Mouse (Mus musculus) natural killer cell, adult 2 months (primary cell): ENCODE results near the gene Mbnl2.

ENCODE experiments used
- DNase-seq, 2 experiments: peaks; one replicate each; pipeline ENCODE4 v3.0.0; 2022; ENCODE audit warnings: low spot score in 2 of 2

Mbnl2 gene

DNA sequence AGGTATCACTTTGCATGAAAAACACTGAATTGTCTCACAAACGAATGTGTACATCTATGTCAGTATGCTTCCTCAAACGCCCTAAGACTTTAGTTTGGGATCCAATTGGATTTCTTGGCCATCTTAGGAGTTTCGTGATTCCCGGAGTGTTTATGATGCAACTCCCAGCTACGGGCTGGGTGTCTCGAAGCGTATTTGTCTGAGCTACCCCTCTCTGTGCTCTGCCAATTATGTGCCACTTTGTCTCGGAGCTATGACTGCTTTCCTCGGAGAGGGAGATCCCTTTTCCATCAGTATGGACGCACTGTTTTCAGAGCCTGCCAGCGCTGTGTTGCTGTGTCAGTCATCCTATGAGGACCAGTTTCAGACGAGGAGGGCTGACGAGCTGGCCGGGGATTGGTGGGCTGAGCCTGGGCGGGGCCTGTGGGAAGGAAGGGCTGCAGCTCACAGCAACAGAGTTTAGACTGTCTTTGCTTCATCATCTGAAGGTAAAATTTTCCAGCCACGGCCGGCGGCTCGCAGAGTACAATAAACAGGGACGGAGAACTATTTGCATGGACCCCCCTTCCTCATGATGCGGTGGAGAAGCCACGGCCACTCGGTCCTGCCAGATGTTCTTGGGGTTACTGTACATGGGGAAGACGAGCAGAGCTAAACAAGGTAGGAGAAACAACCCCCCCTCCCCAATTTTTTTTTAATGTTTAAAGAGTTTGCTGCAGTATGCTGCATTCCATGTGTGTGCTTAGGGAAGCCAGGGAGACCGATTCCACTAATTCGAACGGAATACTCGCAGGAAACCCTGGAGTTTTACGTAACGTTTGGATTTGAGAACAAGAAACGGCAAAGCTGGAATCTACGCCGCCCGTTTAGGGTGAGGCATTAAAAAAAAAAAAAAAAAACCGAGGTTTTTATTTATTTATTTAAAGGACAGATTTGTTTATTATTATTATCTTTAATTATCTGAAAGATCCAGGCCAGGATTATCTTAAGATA lies at the start of gene Mbnl2:
Gene Mbnl2, plus strand, starts transcription at position 424 of the 993 bp plus-strand sequence.
- DNase-seq, result peak; percentile 86 to 88

DNA sequence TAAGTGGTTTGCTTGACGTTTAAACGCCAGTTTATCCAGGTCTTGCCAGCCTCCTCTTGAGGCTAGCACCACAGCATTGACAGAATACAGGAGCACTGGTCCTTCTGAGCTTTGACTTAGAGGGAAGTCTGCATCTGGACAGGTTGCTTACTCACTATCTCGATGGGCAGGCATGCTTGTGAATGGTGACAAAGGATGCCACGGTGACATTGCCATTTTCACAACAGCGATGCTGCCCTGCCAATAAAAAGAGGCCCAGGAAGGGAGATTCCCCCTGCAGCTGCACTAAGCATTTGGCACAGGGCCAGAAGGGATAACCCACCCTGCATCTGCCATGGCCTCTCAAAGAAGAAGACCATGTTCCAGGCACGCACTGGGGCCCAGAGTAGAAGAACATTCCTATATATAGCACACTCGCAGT lies 43.4 kb upstream of the Mbnl2 start:
- no peak for DNase-seq

DNA sequence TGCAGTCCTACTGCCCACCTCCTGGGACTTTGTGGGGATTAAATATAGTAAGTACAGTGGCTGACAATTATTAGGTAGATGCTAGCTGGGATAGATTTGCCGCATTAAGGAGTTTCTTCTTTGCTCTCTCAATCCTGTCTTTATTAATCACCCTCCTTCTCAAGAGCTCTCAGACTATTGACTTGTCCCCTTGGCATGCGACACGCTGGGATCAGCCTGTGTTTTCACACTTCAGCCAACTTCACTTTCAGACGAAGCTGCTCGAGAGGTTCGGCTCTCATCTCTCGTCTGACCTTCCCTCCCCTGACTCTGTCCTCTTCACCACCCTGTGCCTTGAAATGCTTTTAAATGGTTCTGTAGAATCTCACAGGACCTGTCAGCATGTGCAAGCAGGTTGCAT lies 39.9 kb upstream of the Mbnl2 start:
- DNase-seq, result no peak

DNA sequence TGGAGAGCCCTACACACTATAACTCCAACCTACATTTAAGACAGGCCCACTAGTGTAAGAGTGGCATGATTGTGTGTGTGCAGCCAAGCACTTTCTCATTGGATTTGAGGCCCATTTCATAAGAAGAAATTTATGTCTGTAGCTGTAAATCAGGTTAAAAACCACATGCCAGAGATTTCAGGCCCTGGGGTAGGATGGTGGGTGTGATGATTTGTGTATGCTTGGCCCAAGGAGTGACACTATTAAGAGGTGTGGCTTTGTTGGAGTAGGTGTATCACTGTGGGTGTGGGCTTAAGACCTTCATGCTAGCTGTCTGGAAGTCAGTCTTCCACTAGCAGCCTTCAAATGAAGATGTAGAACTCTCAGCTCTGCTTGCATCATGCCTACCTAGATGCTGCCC lies 37.0 kb upstream of the Mbnl2 start:
- no peak for DNase-seq

DNA sequence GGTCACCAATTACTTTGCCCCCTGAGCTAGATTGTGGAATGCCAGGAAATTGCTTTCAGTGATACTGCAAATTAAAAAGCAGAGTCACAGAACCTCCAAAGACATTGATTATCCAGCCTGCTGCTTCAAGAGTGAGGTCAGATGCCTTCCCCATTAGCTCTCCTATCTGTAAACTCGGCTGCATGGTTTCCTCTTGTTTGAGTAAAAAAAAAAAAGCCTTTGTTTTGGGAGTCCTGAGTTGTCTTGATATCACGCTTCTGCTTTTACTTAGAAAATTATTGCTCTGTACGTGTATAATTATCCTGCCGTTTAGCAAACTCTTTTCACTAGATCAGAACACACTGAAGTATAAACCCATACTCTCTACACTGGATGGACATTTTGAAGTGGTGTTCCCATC lies 35.3 kb upstream of the Mbnl2 start:
- DNase-seq, result no peak

- no peak for DNase-seq
Measured at GRCm38 (mm10) chr14:120242711-120243110, 32.8 kb upstream of the Mbnl2 start.

DNA sequence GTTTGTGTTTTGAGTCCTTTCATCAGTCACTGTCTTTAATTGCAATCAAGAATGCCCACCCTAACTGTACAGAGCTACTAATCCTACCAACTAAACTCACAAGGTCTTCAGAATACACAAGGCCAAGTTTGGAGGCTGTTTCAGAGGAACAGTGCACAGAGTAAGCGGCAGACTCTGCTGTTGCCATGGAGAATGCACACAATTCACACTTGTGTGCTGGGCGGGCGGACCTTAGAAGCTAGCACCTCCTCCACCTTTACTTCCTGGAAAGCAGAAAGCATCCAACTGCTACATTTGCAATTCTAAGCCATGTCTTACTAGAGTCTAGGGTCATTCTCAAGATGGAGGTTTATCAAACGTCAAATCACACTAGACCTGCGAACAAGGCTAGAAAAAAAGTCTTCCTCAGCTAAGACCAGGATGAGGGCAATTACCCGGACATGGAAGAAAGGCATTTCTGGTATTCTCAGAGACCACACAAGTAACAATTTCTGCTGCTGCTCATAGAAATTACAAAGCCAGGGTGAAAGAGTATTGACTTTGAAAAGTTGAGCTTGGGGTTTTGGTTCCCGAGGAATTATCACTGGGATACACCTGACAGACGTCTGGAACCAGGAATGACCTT lies 30.3 kb upstream of the Mbnl2 start:
- no peak for DNase-seq

DNA sequence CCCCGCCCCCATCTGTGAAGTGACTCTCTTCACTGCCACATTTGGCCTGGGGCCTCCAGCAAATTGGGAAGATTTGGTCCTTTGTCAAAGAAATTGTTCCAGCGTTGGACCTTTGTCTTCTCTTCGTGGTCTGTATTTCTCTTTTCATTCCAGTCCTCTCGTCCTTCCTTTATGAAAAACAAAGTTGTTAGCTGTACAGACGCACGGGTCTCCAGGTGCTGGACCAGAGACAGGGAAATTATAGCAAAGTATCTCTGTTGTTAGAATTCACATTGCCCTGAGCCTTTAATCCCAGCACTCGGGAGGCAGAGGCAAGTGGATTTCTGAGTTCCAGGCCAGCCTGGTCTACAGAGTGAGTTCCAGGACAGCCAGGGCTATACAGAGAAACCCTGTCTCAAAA lies 22.1 kb upstream of the Mbnl2 start:
- no peak for DNase-seq

DNA sequence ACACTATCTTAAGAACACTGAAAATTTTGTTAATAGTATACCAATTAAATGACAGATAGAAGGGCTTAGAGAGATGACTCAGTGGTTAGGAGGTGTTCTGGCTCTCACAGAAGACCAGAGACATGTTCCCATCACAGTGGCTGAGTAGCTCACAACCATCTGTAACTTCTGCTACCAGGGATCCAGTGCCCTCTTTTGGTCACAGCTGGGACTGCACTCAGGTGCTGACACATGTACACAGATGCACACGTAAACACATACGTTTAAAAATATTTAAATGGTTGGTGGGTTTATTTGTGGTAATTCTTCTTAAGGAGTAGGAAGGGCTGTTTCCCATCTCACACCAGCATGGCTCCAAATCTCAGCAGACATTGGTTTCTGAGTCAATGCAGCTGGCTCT lies 19.3 kb upstream of the Mbnl2 start:
- no peak for DNase-seq

GRCm38 (mm10) chr14:120256623-120257384 lies 18.7 kb upstream of the Mbnl2 start:
- DNase-seq, result no peak

DNA sequence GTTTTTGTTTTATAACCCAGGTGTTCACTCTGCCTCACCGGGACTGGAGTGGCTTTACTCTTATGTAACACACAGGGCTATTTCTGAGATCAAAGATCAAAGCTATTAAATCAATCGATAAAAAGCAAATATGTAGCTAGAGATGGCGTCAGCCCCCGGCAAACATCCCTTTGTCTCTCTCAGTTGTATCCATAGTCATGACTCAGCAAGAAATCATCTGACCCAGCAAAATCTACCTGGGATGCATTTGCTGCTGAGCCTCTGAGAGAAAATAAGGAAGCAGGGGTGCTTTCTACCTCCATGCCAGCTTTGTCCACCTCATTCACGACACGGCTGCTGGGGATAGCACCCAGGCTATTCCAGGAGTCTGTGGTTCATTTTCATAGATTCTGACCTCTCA lies 18.0 kb upstream of the Mbnl2 start:
- no peak for DNase-seq

DNA sequence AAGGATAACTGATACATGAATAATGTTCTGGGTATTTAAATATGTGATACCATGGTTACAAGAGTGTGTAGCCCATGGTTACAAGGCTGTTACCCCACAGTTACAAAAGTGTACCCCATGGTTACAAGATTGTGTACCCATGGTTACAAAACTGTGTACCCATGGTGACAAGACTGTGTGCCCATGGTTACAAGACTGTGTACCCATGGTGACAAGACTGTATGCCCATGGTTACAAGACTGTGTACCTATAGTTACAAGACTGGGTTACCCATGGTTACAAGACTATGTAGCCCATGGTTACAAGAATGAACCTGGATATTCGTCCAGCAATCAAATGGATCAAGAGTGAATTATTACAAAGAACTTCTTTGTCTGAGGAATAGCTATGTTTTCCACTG lies 16.0 kb upstream of the Mbnl2 start:
- no peak for DNase-seq

DNA sequence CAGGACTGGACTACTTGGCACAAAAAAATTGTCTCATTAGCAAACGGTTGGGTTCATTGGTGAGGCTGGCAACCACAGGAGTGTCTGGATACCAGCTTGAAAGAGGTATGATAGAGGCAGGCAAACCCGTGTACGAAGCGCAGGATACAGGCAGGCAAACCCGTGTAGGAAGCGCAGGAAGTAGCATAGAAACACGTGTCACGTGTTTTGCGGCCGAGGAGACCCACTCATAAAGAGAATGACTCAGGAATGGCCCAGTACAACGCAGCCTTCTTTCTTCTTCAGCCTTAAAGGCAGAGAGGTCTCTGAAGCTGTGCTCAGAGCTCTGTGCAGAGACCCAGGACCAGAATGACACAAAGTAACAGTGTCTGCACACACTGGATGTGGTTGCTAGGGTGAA lies 13.9 kb upstream of the Mbnl2 start:
- DNase-seq, result no peak

GRCm38 (mm10) chr14:120262660-120263379 lies 12.6 kb upstream of the Mbnl2 start:
- DNase-seq, result no peak

DNA sequence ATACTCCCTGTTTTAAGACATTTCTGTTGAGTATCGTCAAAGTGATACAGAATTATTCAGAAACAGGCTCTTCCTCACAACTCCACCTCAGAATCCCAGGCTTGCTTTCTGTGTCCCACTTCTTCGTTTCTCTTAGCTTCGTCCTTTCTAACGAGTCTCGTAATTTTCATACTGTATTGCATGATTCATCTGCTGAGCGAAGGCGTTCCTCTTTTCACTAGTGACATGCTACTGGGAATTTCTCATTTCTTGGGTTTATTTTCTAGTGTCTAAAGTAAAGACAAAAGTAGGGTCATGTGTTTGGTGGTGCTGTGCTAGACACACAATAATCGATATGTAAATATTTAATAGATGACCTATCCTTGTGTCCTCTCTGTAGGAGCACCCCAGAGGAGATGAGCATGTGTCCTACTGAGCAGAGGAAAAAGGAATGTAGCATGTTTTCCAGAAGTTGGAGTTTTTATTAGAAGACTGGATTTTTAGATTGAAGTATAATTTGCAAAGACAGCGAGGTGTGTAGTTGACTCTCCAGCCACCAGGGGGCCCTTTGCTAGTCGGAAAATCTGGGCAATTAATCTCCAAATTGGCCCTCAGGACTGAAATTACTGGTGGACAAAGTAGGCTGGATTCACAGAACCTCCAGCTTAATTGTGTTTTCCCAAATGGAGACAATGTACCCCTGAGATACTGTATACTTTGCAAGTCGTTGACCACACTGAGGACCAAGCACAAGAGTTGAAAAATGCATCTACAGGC lies 11.9 kb upstream of the Mbnl2 start:
- DNase-seq, result peak; percentile 13 to 39

DNA sequence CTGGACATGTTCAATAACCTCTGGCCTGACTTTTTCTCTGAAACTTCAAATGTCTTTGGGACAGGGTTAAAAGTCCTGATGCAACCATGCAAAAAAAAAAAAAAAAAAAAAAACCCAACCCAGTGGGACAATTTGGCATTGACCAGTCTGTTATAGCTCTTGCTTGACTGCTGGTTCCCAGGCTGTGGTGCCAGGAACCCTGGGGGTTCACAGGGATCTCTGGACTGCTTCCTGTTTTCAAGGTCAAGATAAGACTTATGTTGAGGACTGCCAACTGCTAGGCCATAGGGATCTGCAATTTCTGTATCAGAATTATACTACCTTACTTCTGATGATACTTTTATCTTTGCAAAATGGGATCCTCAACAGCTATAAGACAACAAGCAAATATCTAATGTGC lies 9.6 kb upstream of the Mbnl2 start:
- DNase-seq, result no peak

GRCm38 (mm10) chr14:120267130-120267529 lies 8.3 kb upstream of the Mbnl2 start:
- DNase-seq, result no peak

GRCm38 (mm10) chr14:120270031-120270430 lies 5.4 kb upstream of the Mbnl2 start:
- no peak for DNase-seq

DNA sequence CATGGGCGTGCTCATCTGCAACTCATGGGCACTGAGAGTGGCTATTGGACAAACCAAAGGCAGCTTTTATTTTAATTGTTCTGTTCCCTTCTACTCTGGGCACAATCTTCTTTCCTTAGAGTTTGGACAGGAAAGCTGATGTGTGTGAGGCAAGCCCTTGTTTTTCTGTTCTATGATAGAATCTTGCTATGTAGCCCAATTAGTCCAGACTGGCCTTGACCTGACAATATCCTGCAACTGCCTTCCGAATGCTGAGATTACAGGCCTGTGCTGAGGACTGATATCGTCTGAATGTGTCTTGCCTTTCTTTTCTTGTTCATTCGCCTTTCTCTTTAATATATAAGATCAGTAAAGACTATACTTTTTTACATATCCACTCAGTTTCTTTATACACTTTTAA lies 4.8 kb upstream of the Mbnl2 start:
- no peak for DNase-seq

DNA sequence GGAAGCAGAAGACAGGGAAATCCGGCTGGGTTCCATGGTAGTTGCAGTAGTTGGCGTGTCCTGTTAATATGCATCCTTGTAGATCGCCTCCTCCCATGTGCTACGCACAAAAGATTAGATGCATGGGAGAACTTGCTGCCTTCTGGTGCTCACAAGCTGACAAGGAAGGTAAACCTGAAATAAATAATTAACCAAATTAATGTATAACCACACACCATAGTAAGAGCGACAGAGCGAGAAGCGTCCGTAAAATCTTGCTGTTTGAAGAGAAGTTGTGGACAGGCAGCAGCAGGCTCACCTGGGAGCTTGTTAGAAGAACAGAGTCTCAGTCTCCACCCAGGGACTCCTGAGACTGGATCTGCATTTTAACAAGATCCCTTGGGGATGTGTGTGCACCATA lies 4.4 kb upstream of the Mbnl2 start:
- no peak for DNase-seq

DNA sequence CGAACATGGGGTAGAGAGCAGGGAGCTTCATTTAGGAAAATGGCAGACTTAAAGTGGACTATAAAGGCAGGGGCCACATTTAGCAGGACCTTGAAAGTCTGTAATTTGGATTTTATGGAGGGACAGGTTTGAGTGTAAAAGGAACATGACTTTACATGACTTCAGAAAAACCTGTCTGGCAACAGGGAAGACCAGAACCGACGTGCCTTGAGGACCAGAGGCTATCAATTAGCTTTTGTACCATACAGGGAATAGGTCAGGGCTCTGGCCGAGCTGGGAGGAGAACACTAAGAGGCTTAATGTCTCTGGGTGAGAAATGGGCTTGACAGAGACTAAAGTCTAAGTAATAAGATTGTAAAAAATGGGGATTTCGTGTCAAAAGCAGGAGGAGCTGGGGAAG lies 1.7 kb upstream of the Mbnl2 start:
- DNase-seq, result no peak
